22 mouse cellular contexts compared by ENCODE assay signal in genomic region chr1:91702021-91702420, GRCm38 (mm10).
"Had no signal": no experiment of that assay in that cellular context is flagged by ENCODE, and none has a peak within 500 bp of the region (broad histone marks: within the 10 kb centered on the region; RNA-seq: fewer than 3 reads in every experiment).

No protein-coding gene starts in this region.

- H3K27ac ChIP-seq: hindbrain, embryonic 13.5 days; hindbrain, embryonic 15.5 days; hindbrain, postnatal 0 days; kidney, embryonic 15.5 days; kidney, postnatal 0 days; limb, embryonic 12.5 days; liver, embryonic 13.5 days had no signal

- H3K4me2 ChIP-seq: heart, embryonic 12.5 days; hindbrain, embryonic 13.5 days; hindbrain, embryonic 15.5 days; kidney, embryonic 15.5 days; limb, embryonic 12.5 days; liver, embryonic 13.5 days had no signal

- ATAC-seq: hindbrain, postnatal 0 days; intestine, embryonic 16.5 days had no signal

- DNase-seq: gastrocnemius, postnatal 14 days; gastrocnemius, postnatal 36 days; heart, adult 18-20 months; heart, postnatal 10 days; kidney, adult 11 months; kidney, adult 2 months; kidney, adult 9 months; kidney, postnatal 14 days; kidney, postnatal 36 days; layer of hippocampus, adult 9-11 months; layer of hippocampus, postnatal 36 days; left cerebral cortex, postnatal 4 days; liver, embryonic 13.5 days had no signal

- H3K9ac ChIP-seq: forebrain, postnatal 0 days; heart, embryonic 12.5 days; hindbrain, embryonic 13.5 days; hindbrain, embryonic 15.5 days; kidney, embryonic 15.5 days; limb, embryonic 12.5 days; liver, embryonic 13.5 days had no signal

- H3K27me3 ChIP-seq: heart, embryonic 12.5 days; hindbrain, embryonic 13.5 days; hindbrain, embryonic 15.5 days; liver, embryonic 13.5 days had no signal

- H3K36me3 ChIP-seq: heart, embryonic 12.5 days; hindbrain, embryonic 13.5 days; hindbrain, embryonic 15.5 days; kidney, embryonic 15.5 days; limb, embryonic 12.5 days; liver, embryonic 13.5 days had no signal

- H3K4me3 ChIP-seq: heart, embryonic 12.5 days; hindbrain, embryonic 13.5 days; hindbrain, embryonic 15.5 days; kidney, embryonic 15.5 days; limb, embryonic 12.5 days; liver, embryonic 13.5 days had no signal

- H3K9me3 ChIP-seq: heart, embryonic 12.5 days; hindbrain, embryonic 13.5 days; hindbrain, embryonic 15.5 days; kidney, embryonic 15.5 days; limb, embryonic 12.5 days; liver, embryonic 13.5 days had no signal

- H3K4me1 ChIP-seq: heart, embryonic 12.5 days; hindbrain, embryonic 13.5 days; hindbrain, embryonic 15.5 days; kidney, embryonic 15.5 days; limb, embryonic 12.5 days; liver, embryonic 13.5 days had no signal
